Mouse (Mus musculus): Measurements from ENCODE around the gene Dph5. TPM values are rescaled to one million over a fixed set of nuclear protein-coding genes. Genes with fewer than 3 reads are reported as not detected.

The Dph5 gene
- 145 TPM for polyA plus RNA-seq (2017; shearing (Covaris generic))

GRCm38 (mm10) chr3:115887427-115888309, at the start of gene Dph5:
Gene Dph5, plus strand, starts transcription at chr3:115887837.

Other genes with a start within 250 kb of the Dph5 start
- gene S1pr1, start 172.8 kb upstream of the Dph5 start, polyA plus RNA-seq (2017; shearing (Covaris generic)) = 1,661 TPM
- gene Slc30a7, start 119.6 kb downstream of the Dph5 start, polyA plus RNA-seq (2017; shearing (Covaris generic)) = 80.7 TPM
- 6.0 TPM for gene Extl2, start 119.6 kb downstream of the Dph5 start, polyA plus RNA-seq (2017; shearing (Covaris generic))
- 0.15 TPM for gene Vcam1, start 241.9 kb downstream of the Dph5 start, polyA plus RNA-seq (2017; shearing (Covaris generic))